Mouse (Mus musculus) gastrocnemius, postnatal 10 days (tissue): ENCODE data around the gene Plpp7. TPM values are rescaled to one million over a fixed set of nuclear protein-coding genes. Genes with fewer than 3 reads are reported as not detected.

ENCODE experiments used
- DNase-seq: peaks from one replicate; pipeline ENCODE4 v3.0.0; 2021; ENCODE audit warnings: mixed read lengths
- total RNA-seq, 2 experiments: library from RNA; stranded (reverse); gene quantifications; 2 replicates each; pipeline ENCODE4 v1.2.3; 2021

The Plpp7 gene
- total RNA-seq, 2 experiments from 2014 or later = 90.3 to 101 TPM

- no peak for DNase-seq
These were observed 7.6 kb downstream of the Plpp7 start for GRCm38 (mm10) chr2:32102944-32103343.

GRCm38 (mm10) chr2:32103557-32103956 lies 8.2 kb downstream of the Plpp7 start:
- DNase-seq = no peak

GRCm38 (mm10) chr2:32104122-32104521 lies 8.8 kb downstream of the Plpp7 start:
- no peak for DNase-seq

GRCm38 (mm10) chr2:32105117-32105913 lies 10.0 kb downstream of the Plpp7 start:
- no peak for DNase-seq

GRCm38 (mm10) chr2:32105930-32106329 lies 10.6 kb downstream of the Plpp7 start:
- no peak for DNase-seq

GRCm38 (mm10) chr2:32111268-32111667 lies 15.9 kb downstream of the Plpp7 start:
- no peak for DNase-seq

GRCm38 (mm10) chr2:32112548-32112947 lies 17.2 kb downstream of the Plpp7 start:
- DNase-seq = no peak

- DNase-seq = no peak
These were observed 20.5 kb downstream of the Plpp7 start for GRCm38 (mm10) chr2:32115851-32116268.

- DNase-seq = peak; percentile 31
These were observed 24.7 kb downstream of the Plpp7 start for GRCm38 (mm10) chr2:32119802-32120750.

- DNase-seq = no peak
These were observed 25.8 kb downstream of the Plpp7 start for GRCm38 (mm10) chr2:32121150-32121549.

GRCm38 (mm10) chr2:32121785-32122184 lies 26.5 kb downstream of the Plpp7 start:
- DNase-seq = no peak

- DNase-seq = no peak
These were observed 32.6 kb downstream of the Plpp7 start for GRCm38 (mm10) chr2:32127653-32128535.

- no peak for DNase-seq
These were observed 33.2 kb downstream of the Plpp7 start for GRCm38 (mm10) chr2:32128536-32128841.

- peak; percentile 67 for DNase-seq
These were observed 34.2 kb downstream of the Plpp7 start for GRCm38 (mm10) chr2:32129383-32130074.

GRCm38 (mm10) chr2:32130435-32130834 lies 35.1 kb downstream of the Plpp7 start:
- DNase-seq = peak; percentile 50

- DNase-seq = no peak
These were observed 36.0 kb downstream of the Plpp7 start for GRCm38 (mm10) chr2:32131205-32131834.

- no peak for DNase-seq
These were observed 36.7 kb downstream of the Plpp7 start for GRCm38 (mm10) chr2:32131866-32132566.

- peak; percentile 61 for DNase-seq
These were observed 37.3 kb downstream of the Plpp7 start for GRCm38 (mm10) chr2:32132567-32132992.

- peak; percentile 91 for DNase-seq
These were observed 38.7 kb downstream of the Plpp7 start for GRCm38 (mm10) chr2:32134039-32134438.

GRCm38 (mm10) chr2:32137667-32138266 lies 42.4 kb downstream of the Plpp7 start:
- DNase-seq = peak; percentile 98
